Mouse (Mus musculus): ENCODE measurements around the gene Gbp9. TPM values are rescaled to one million over a fixed set of nuclear protein-coding genes. Genes with fewer than 3 reads are reported as not detected.
"Not testable (repeated sequence)": the region's sequence is repeated elsewhere in the genome, so short reads cannot be mapped to it uniquely, and the experiment has no call there.

Gbp9 gene
- polyA plus RNA-seq, 2 experiments, result 0.85 to 1.4 TPM

- Histone ChIP-seq H3K27ac (no peak overlapping the region), H3K4me1 (replicated peaks; ENCODE audit: control insufficient read depth in 2 of 2, insufficient read depth in 2 of 2, low read length in 1 of 2) (no peaks in the 10 kb centered on the region), H3K9me3 (ENCODE audit: control insufficient read depth, low read length) (no peaks in the 10 kb centered on the region), H3K4me3 (ENCODE audit: insufficient read depth in 1 of 2, low read depth in 2 of 2, low read length in 2 of 2) (no peak overlapping the region), H3K4me2 (ENCODE audit: low read depth) (no peak overlapping the region), H3K36me3 (replicated peaks; ENCODE audit: control insufficient read depth, insufficient read depth, low read depth) (no peaks in the 10 kb centered on the region), H3K9ac (replicated peaks) (no peak overlapping the region), H3K27me3 (ENCODE audit: control insufficient read depth, insufficient read depth, low read length) (no peaks in the 10 kb centered on the region)
- no peak for ATAC-seq (ENCODE audit: insufficient read depth)
- TF ChIP-seq CTCF (IDR thresholded peaks at IDR 0.05; ENCODE audit: low read depth), result no peak
- TF ChIP-seq EP300 (IDR thresholded peaks at IDR 0.05; ENCODE audit: low read depth), result no peak
- WGBS (ENCODE audit: insufficient replicate concordance), result 74% methylated on average over 2 of the region's 2 CpGs
- DNase-seq (ENCODE audit: low read depth in 3 of 3, low spot score in 3 of 3), result no peak
Measured at GRCm38 (mm10) chr5:105055279-105055678, 84.1 kb downstream of the Gbp9 start.

GRCm38 (mm10) chr5:105053471-105054169, 85.7 kb downstream of the Gbp9 start:
- WGBS (ENCODE audit: insufficient replicate concordance), result 52% methylated on average over 1 of the region's 1 CpGs
- DNase-seq (ENCODE audit: low read depth in 3 of 3, low spot score in 3 of 3); ATAC-seq (ENCODE audit: insufficient read depth): not testable (repeated sequence)

GRCm38 (mm10) chr5:105032362-105032761, 107.0 kb downstream of the Gbp9 start:
- no peak for ATAC-seq (ENCODE audit: insufficient read depth)
- no peaks in the 10 kb centered on the region for H3K36me3 ChIP-seq (replicated peaks; ENCODE audit: control insufficient read depth, insufficient read depth, low read depth)
- H3K9me3 ChIP-seq (ENCODE audit: control insufficient read depth, low read length), result no peaks in the 10 kb centered on the region
- H3K4me3 ChIP-seq (ENCODE audit: insufficient read depth in 1 of 2, low read depth in 2 of 2, low read length in 2 of 2), result no peak overlapping the region
- no peak overlapping the region for H3K27ac ChIP-seq
- no peak overlapping the region for H3K4me2 ChIP-seq (ENCODE audit: low read depth)
- no peak for DNase-seq (ENCODE audit: low read depth in 3 of 3, low spot score in 3 of 3)
- WGBS (ENCODE audit: insufficient replicate concordance), result 42% methylated on average over 2 of the region's 2 CpGs
- no peaks in the 10 kb centered on the region for H3K4me1 ChIP-seq (replicated peaks; ENCODE audit: control insufficient read depth in 2 of 2, insufficient read depth in 2 of 2, low read length in 1 of 2)
- H3K9ac ChIP-seq (replicated peaks), result no peak overlapping the region
- TF ChIP-seq CTCF (IDR thresholded peaks at IDR 0.05; ENCODE audit: low read depth), result no peak
- TF ChIP-seq EP300 (IDR thresholded peaks at IDR 0.05; ENCODE audit: low read depth), result no peak
- no peaks in the 10 kb centered on the region for H3K27me3 ChIP-seq (ENCODE audit: control insufficient read depth, insufficient read depth, low read length)

More at GRCm38 (mm10) chr5:105053471-105054169, 85.7 kb downstream of the Gbp9 start:
- H3K4me1 ChIP-seq (replicated peaks; ENCODE audit: control insufficient read depth in 2 of 2, insufficient read depth in 2 of 2, low read length in 1 of 2); H3K27ac ChIP-seq; H3K9ac ChIP-seq (replicated peaks); H3K27me3 ChIP-seq (ENCODE audit: control insufficient read depth, insufficient read depth, low read length); H3K4me3 ChIP-seq (ENCODE audit: insufficient read depth in 1 of 2, low read depth in 2 of 2, low read length in 2 of 2); H3K9me3 ChIP-seq (ENCODE audit: control insufficient read depth, low read length); H3K4me2 ChIP-seq (ENCODE audit: low read depth); H3K36me3 ChIP-seq (replicated peaks; ENCODE audit: control insufficient read depth, insufficient read depth, low read depth): not testable (repeated sequence)

Other genes with a start within 250 kb of the Gbp9 start
- gene Abcg3, start 156.8 kb downstream of the Gbp9 start, polyA plus RNA-seq (2012; rRNA removed), result 1.4 and 2.3 TPM in 2 replicates
- 2.2 and 2.8 TPM in 2 replicates for gene Abcg3, start 156.8 kb downstream of the Gbp9 start, polyA plus RNA-seq (2014; fragmentation: Nextera tagmentation; extraction: Ambion mirVana)
- 1.4 and 2.0 TPM in 2 replicates for gene Gbp8, start within 50 bp of the Gbp9 start, polyA plus RNA-seq (2012; rRNA removed)
- gene Gbp8, start within 50 bp of the Gbp9 start, polyA plus RNA-seq (2014; fragmentation: Nextera tagmentation; extraction: Ambion mirVana), result 1.6 and 2.0 TPM in 2 replicates
- gene Gbp4, start within 50 bp of the Gbp9 start, polyA plus RNA-seq (2012; rRNA removed), result 0.81 and 0.88 TPM in 2 replicates
- gene Gbp4, start within 50 bp of the Gbp9 start, polyA plus RNA-seq (2014; fragmentation: Nextera tagmentation; extraction: Ambion mirVana), result 0.58 and 0.67 TPM in 2 replicates
- gene Gbp10, start 100.0 kb upstream of the Gbp9 start, polyA plus RNA-seq (2012; rRNA removed), result 0.08 and 0.11 TPM in 2 replicates
- gene Gbp10, start 100.0 kb upstream of the Gbp9 start, polyA plus RNA-seq (2014; fragmentation: Nextera tagmentation; extraction: Ambion mirVana), result 0.14 TPM in 1 of 2 replicates, not detected in the other
- gene Gm43302, start 154.2 kb upstream of the Gbp9 start, polyA plus RNA-seq (2012; rRNA removed), result 0.13 and 0.27 TPM in 2 replicates
- 0.13 TPM in 2 replicates for gene Gm43302, start 154.2 kb upstream of the Gbp9 start, polyA plus RNA-seq (2014; fragmentation: Nextera tagmentation; extraction: Ambion mirVana)
- gene Gbp6, start 154.2 kb upstream of the Gbp9 start, polyA plus RNA-seq (2012; rRNA removed), result 0.58 and 1.1 TPM in 2 replicates
- gene Gbp6, start 154.2 kb upstream of the Gbp9 start, polyA plus RNA-seq (2014; fragmentation: Nextera tagmentation; extraction: Ambion mirVana), result 1.0 and 1.7 TPM in 2 replicates

All from liver, embryonic 14.5 days (tissue).